Mouse (Mus musculus) midbrain, embryonic 10.5 days (tissue): ENCODE data around the gene Sfpq. TPM values are rescaled to one million over a fixed set of nuclear protein-coding genes. Genes with fewer than 3 reads are reported as not detected.
"Not testable (repeated sequence)": the region's sequence is repeated elsewhere in the genome, so short reads cannot be mapped to it uniquely, and the experiment has no call there.

Experiments
- DNase-seq: peaks from one replicate; pipeline ENCODE4 v3.0.0-alpha.2; 2017; ENCODE audit warnings: low spot score
- H3K27ac ChIP-seq: fragments of 300-500 bp; sonication (generic); replicated peaks from 2 replicates; pipeline ENCODE4 v1.5.1; 2016; ENCODE audit warnings: mild to moderate bottlenecking
- H3K27me3 ChIP-seq: fragments of 300-500 bp; sonication (generic); 2 replicates; pipeline ENCODE4 v1.6.1; 2016; ENCODE audit warnings: low read depth, mild to moderate bottlenecking; ENCODE audit not compliant: poor library complexity, severe bottlenecking
- H3K36me3 ChIP-seq: fragments of 300-500 bp; sonication (generic); 2 replicates; pipeline ENCODE4 v1.6.1; 2016; ENCODE audit warnings: mild to moderate bottlenecking, moderate library complexity
- H3K4me1 ChIP-seq: fragments of 300-500 bp; sonication (generic); 2 replicates; pipeline ENCODE4 v1.6.1; 2016
- H3K4me3 ChIP-seq: fragments of 300-500 bp; sonication (generic); 2 replicates; pipeline ENCODE4 v1.5.1; 2016; ENCODE audit warnings: mild to moderate bottlenecking, moderate library complexity
- H3K9me3 ChIP-seq: fragments of 300-500 bp; sonication (generic); replicated peaks from 2 replicates; pipeline ENCODE4 v1.6.1; 2016; ENCODE audit warnings: mild to moderate bottlenecking
- WGBS: fragments of 180-500 bp; shearing (Covaris S2); methylation state at CpG from one replicate; pipeline ENCODE4 v1.1.7; 2016; 5-methylcytosine and 5-hydroxymethylcytosine counted together
- polyA plus RNA-seq: library from polyadenylated mRNA; unstranded; fragments of >200 nt; fragmentation: Nextera tagmentation; extraction: Ambion mirVana; gene quantifications from 2 replicates; pipeline ENCODE4 v1.2.1, GENCODE M21; 2016

The Sfpq gene
- polyA plus RNA-seq, 1 experiment from 2014 or later = 110 TPM

- DNase-seq = peak; percentile 79
- 17% methylated on average over 25 of the region's 25 CpGs for WGBS
- H3K27ac ChIP-seq = peak overlapping the region; percentile 87
- no peaks in the 10 kb centered on the region for H3K36me3 ChIP-seq
- H3K9me3 ChIP-seq = no peaks in the 10 kb centered on the region
- H3K4me3 ChIP-seq = peak overlapping the region; percentile 47
- H3K27me3 ChIP-seq = no peaks in the 10 kb centered on the region
- peaks cover 17% of the 10 kb centered on the region for H3K4me1 ChIP-seq
These were observed 15.8 kb upstream of the Sfpq start for GRCm38 (mm10) chr4:127005113-127005936.

- not testable (repeated sequence) for H3K9me3 ChIP-seq, H3K27me3 ChIP-seq, H3K4me1 ChIP-seq, H3K36me3 ChIP-seq, H3K27ac ChIP-seq
- H3K4me3 ChIP-seq = peak overlapping the region; percentile 44
- WGBS = 15% methylated on average over 14 of the region's 26 CpGs
- peak; percentile 84 for DNase-seq
These were observed 5.7 kb upstream of the Sfpq start for GRCm38 (mm10) chr4:127015294-127015993.

GRCm38 (mm10) chr4:127016366-127016765 is 4.8 kb upstream of the Sfpq start:
- H3K9me3 ChIP-seq = no peaks in the 10 kb centered on the region
- no peak for DNase-seq
- no peaks in the 10 kb centered on the region for H3K27me3 ChIP-seq
- peaks cover 8% of the 10 kb centered on the region for H3K4me1 ChIP-seq
- WGBS = 84% methylated on average over 4 of the region's 4 CpGs
- H3K4me3 ChIP-seq = no peak overlapping the region
- no peak overlapping the region for H3K27ac ChIP-seq
- no peaks in the 10 kb centered on the region for H3K36me3 ChIP-seq

- Histone ChIP-seq H3K4me1 (peaks cover 27% of the 10 kb centered on the region), H3K9me3 (no peaks in the 10 kb centered on the region), H3K27ac (peak overlapping the region; percentile 100), H3K27me3 (no peaks in the 10 kb centered on the region), H3K36me3 (peaks cover 36% of the 10 kb centered on the region), H3K4me3 (peak overlapping the region; percentile 97)
- DNase-seq = no peak
- 15% methylated on average over 13 of the region's 13 CpGs for WGBS
These were observed 543 bp upstream of the Sfpq start for GRCm38 (mm10) chr4:127020411-127021150.

GRCm38 (mm10) chr4:127021989-127022626 is 984 bp downstream of the Sfpq start:
- under 1% methylated on average over 53 of the region's 53 CpGs for WGBS
- no peaks in the 10 kb centered on the region for H3K27me3 ChIP-seq
- H3K36me3 ChIP-seq = peaks cover 52% of the 10 kb centered on the region

GRCm38 (mm10) chr4:127023201-127023600 is 2.1 kb downstream of the Sfpq start:
- Histone ChIP-seq H3K36me3 (peaks cover 63% of the 10 kb centered on the region), H3K27ac (peak overlapping the region; percentile 38; the same call in 1 of the 2 replicates), H3K4me1 (peaks cover 33% of the 10 kb centered on the region), H3K9me3 (no peaks in the 10 kb centered on the region), H3K4me3 (peak overlapping the region; percentile 97), H3K27me3 (no peaks in the 10 kb centered on the region)
- no peak for DNase-seq
- 8% methylated on average over 9 of the region's 9 CpGs for WGBS

More at GRCm38 (mm10) chr4:127021989-127022626, 984 bp downstream of the Sfpq start:
- DNase-seq = peak; percentile 89
- H3K9me3 ChIP-seq = no peaks in the 10 kb centered on the region
- H3K4me1 ChIP-seq = peaks cover 33% of the 10 kb centered on the region
- H3K27ac ChIP-seq = peak overlapping the region; percentile 100
- H3K4me3 ChIP-seq = peak overlapping the region; percentile 97

- Histone ChIP-seq H3K27me3 (no peaks in the 10 kb centered on the region), H3K36me3 (peaks cover 73% of the 10 kb centered on the region), H3K27ac (no peak overlapping the region), H3K4me1 (peaks cover 33% of the 10 kb centered on the region), H3K9me3 (no peaks in the 10 kb centered on the region), H3K4me3 (peak overlapping the region; percentile 97)
- no peak for DNase-seq
- 86% methylated on average over 1 of the region's 1 CpGs for WGBS
These were observed 3.1 kb downstream of the Sfpq start for GRCm38 (mm10) chr4:127024240-127024639.

- Histone ChIP-seq H3K4me3 (no peak overlapping the region), H3K27me3 (no peaks in the 10 kb centered on the region), H3K9me3 (no peaks in the 10 kb centered on the region), H3K36me3 (peaks cover 99% of the 10 kb centered on the region), H3K4me1 (peaks cover 29% of the 10 kb centered on the region), H3K27ac (no peak overlapping the region)
- WGBS = 96% methylated on average over 4 of the region's 4 CpGs
- no peak for DNase-seq
These were observed 5.7 kb downstream of the Sfpq start for GRCm38 (mm10) chr4:127026826-127027225.

GRCm38 (mm10) chr4:127027228-127028190 is 6.4 kb downstream of the Sfpq start:
- Histone ChIP-seq H3K27ac (no peak overlapping the region), H3K27me3 (no peaks in the 10 kb centered on the region), H3K4me1 (peaks cover 29% of the 10 kb centered on the region), H3K9me3 (no peaks in the 10 kb centered on the region), H3K4me3 (no peak overlapping the region), H3K36me3 (peaks cover 100% of the 10 kb centered on the region)
- peak; percentile 43 for DNase-seq
- 87% methylated on average over 4 of the region's 4 CpGs for WGBS

GRCm38 (mm10) chr4:127037158-127037557 is 16.0 kb downstream of the Sfpq start:
- 93% methylated on average over 3 of the region's 3 CpGs for WGBS
- H3K27me3 ChIP-seq = no peaks in the 10 kb centered on the region
- no peak for DNase-seq
- H3K36me3 ChIP-seq = peaks cover 97% of the 10 kb centered on the region
- no peaks in the 10 kb centered on the region for H3K4me1 ChIP-seq
- no peaks in the 10 kb centered on the region for H3K9me3 ChIP-seq
- no peak overlapping the region for H3K27ac ChIP-seq
- no peak overlapping the region for H3K4me3 ChIP-seq

GRCm38 (mm10) chr4:127037908-127038827 is 17.0 kb downstream of the Sfpq start:
- H3K4me1 ChIP-seq = no peaks in the 10 kb centered on the region
- 89% methylated on average over 8 of the region's 8 CpGs for WGBS
- H3K27me3 ChIP-seq = no peaks in the 10 kb centered on the region
- no peak overlapping the region for H3K4me3 ChIP-seq
- H3K36me3 ChIP-seq = peaks cover 96% of the 10 kb centered on the region
- no peaks in the 10 kb centered on the region for H3K9me3 ChIP-seq
- DNase-seq = no peak
- H3K27ac ChIP-seq = no peak overlapping the region
